Mouse (Mus musculus): ENCODE data around the gene Sh3glb2. TPM values are rescaled to one million over a fixed set of nuclear protein-coding genes. Genes with fewer than 3 reads are reported as not detected.

Gene Sh3glb2
- total and polyA plus RNA-seq, 2 experiments from 2014 or later: 89.5 to 234 TPM

GRCm38 (mm10) chr2:30365281-30366069 lies 6.3 kb upstream of the Sh3glb2 start:
- ATAC-seq (ENCODE audit: insufficient read depth, low read depth): no peak
- Histone ChIP-seq H3K4me3 (ENCODE audit: low read depth, low read length) (peak overlapping the region; percentile 91), H3K9me3 (replicated peaks; ENCODE audit: control insufficient read depth, low read length) (no peaks in the 10 kb centered on the region), H3K36me3 (replicated peaks; ENCODE audit: control insufficient read depth, insufficient read depth, low read length) (peaks cover 37% of the 10 kb centered on the region), H3K27ac (ENCODE audit: low read depth) (peak overlapping the region; percentile 46), H3K9ac (replicated peaks; ENCODE audit: low read depth, low read length) (peak overlapping the region; percentile 72), H3K4me1 (ENCODE audit: control insufficient read depth, insufficient read depth) (peaks cover 13% of the 10 kb centered on the region; the same call in 1 of the 2 replicates), H3K27me3 (ENCODE audit: control insufficient read depth, insufficient read depth, low read length) (no peaks in the 10 kb centered on the region), H3K4me2 (ENCODE audit: low read depth, low read length) (peak overlapping the region; percentile 84)
- DNase-seq (ENCODE audit: low spot score): no peak
- 43% methylated on average over 2 of the region's 2 CpGs for WGBS
- TF ChIP-seq CTCF (IDR thresholded peaks at IDR 0.05; ENCODE audit: low read depth): no peak
- no peak for TF ChIP-seq EP300 (IDR thresholded peaks at IDR 0.05; ENCODE audit: low read depth)

- under 1% methylated on average over 54 of the region's 54 CpGs for WGBS
- H3K4me2 ChIP-seq (ENCODE audit: low read depth, low read length): peak within 1 kb of the TSS; percentile 84
- H3K9me3 ChIP-seq (replicated peaks; ENCODE audit: control insufficient read depth, low read length): no peaks in the 10 kb centered on the region
- TF ChIP-seq EP300 (IDR thresholded peaks at IDR 0.05; ENCODE audit: low read depth): no peak
- TF ChIP-seq CTCF (IDR thresholded peaks at IDR 0.05; ENCODE audit: low read depth): no peak
- peak within 1 kb of the TSS; percentile 55 for H3K27ac ChIP-seq (ENCODE audit: low read depth)
- peaks cover 13% of the 10 kb centered on the region; the same call in 1 of the 2 replicates for H3K4me1 ChIP-seq (ENCODE audit: control insufficient read depth, insufficient read depth)
- H3K9ac ChIP-seq (replicated peaks; ENCODE audit: low read depth, low read length): peak within 1 kb of the TSS; percentile 72
- ATAC-seq (ENCODE audit: insufficient read depth, low read depth) (peak; percentile 98), DNase-seq (ENCODE audit: low spot score) (peak; percentile 99)
- peaks cover 22% of the 10 kb centered on the region for H3K36me3 ChIP-seq (replicated peaks; ENCODE audit: control insufficient read depth, insufficient read depth, low read length)
- H3K27me3 ChIP-seq (ENCODE audit: control insufficient read depth, insufficient read depth, low read length): no peaks in the 10 kb centered on the region
- H3K4me3 ChIP-seq (ENCODE audit: low read depth, low read length): peak within 1 kb of the TSS; percentile 91
Observed at GRCm38 (mm10) chr2:30363773-30364650, 4.9 kb upstream of the Sh3glb2 start, which contains the start of gene Miga2. TSS of gene Miga2 (plus strand) at chr2:30364233.

GRCm38 (mm10) chr2:30362865-30363264 lies 3.7 kb upstream of the Sh3glb2 start:
- ATAC-seq (ENCODE audit: insufficient read depth, low read depth): no peak
- WGBS: 71% methylated on average over 5 of the region's 5 CpGs

GRCm38 (mm10) chr2:30360626-30361025 lies 1.5 kb upstream of the Sh3glb2 start:
- Histone ChIP-seq H3K27ac (ENCODE audit: low read depth) (no peak overlapping the region), H3K9me3 (replicated peaks; ENCODE audit: control insufficient read depth, low read length) (no peaks in the 10 kb centered on the region), H3K4me3 (ENCODE audit: low read depth, low read length) (no peak overlapping the region), H3K36me3 (replicated peaks; ENCODE audit: control insufficient read depth, insufficient read depth, low read length) (no peaks in the 10 kb centered on the region), H3K9ac (replicated peaks; ENCODE audit: low read depth, low read length) (no peak overlapping the region), H3K27me3 (ENCODE audit: control insufficient read depth, insufficient read depth, low read length) (no peaks in the 10 kb centered on the region), H3K4me2 (ENCODE audit: low read depth, low read length) (no peak overlapping the region), H3K4me1 (ENCODE audit: control insufficient read depth, insufficient read depth) (peaks cover 30% of the 10 kb centered on the region)
- DNase-seq (ENCODE audit: low spot score): no peak
- TF ChIP-seq CTCF (IDR thresholded peaks at IDR 0.05; ENCODE audit: low read depth) (no peak), EP300 (IDR thresholded peaks at IDR 0.05; ENCODE audit: low read depth) (no peak)
- WGBS: 72% methylated on average over 10 of the region's 10 CpGs
- no peak for ATAC-seq (ENCODE audit: insufficient read depth, low read depth)

More at GRCm38 (mm10) chr2:30362865-30363264, 3.7 kb upstream of the Sh3glb2 start:
- Histone ChIP-seq H3K4me3 (ENCODE audit: low read depth, low read length) (no peak overlapping the region), H3K4me2 (ENCODE audit: low read depth, low read length) (no peak overlapping the region), H3K9ac (replicated peaks; ENCODE audit: low read depth, low read length) (no peak overlapping the region), H3K9me3 (replicated peaks; ENCODE audit: control insufficient read depth, low read length) (no peaks in the 10 kb centered on the region), H3K36me3 (replicated peaks; ENCODE audit: control insufficient read depth, insufficient read depth, low read length) (peaks cover 11% of the 10 kb centered on the region), H3K27me3 (ENCODE audit: control insufficient read depth, insufficient read depth, low read length) (no peaks in the 10 kb centered on the region), H3K27ac (ENCODE audit: low read depth) (no peak overlapping the region), H3K4me1 (ENCODE audit: control insufficient read depth, insufficient read depth) (peaks cover 22% of the 10 kb centered on the region)
- TF ChIP-seq CTCF (IDR thresholded peaks at IDR 0.05; ENCODE audit: low read depth) (no peak), EP300 (IDR thresholded peaks at IDR 0.05; ENCODE audit: low read depth) (no peak)
- DNase-seq (ENCODE audit: low spot score): no peak
